Mouse (Mus musculus): ENCODE data around the gene Fbp1. TPM values are rescaled to one million over a fixed set of nuclear protein-coding genes. Genes with fewer than 3 reads are reported as not detected.
A peak's percentile ranks its signal among the peaks of the same experiment; 100 is the strongest.

Fbp1 gene
- polyA plus RNA-seq, 1 experiment from 2014 or later: 529 TPM

- H3K4me3 ChIP-seq (ENCODE audit: low read depth, low read length): no peak overlapping the region
- WGBS: 55% methylated on average over 9 of the region's 9 CpGs
- TF ChIP-seq CTCF (IDR thresholded peaks at IDR 0.05; ENCODE audit: low read depth): no peak
- H3K9me3 ChIP-seq (ENCODE audit: control insufficient read depth): no peaks in the 10 kb centered on the region
- no peaks in the 10 kb centered on the region for H3K4me1 ChIP-seq (replicated peaks; ENCODE audit: control insufficient read depth, insufficient read depth, low read length)
- H3K4me2 ChIP-seq (replicated peaks; ENCODE audit: low read depth): no peak overlapping the region
- no peaks in the 10 kb centered on the region for H3K36me3 ChIP-seq (ENCODE audit: control insufficient read depth, insufficient read depth)
- no peak overlapping the region for H3K27ac ChIP-seq (ENCODE audit: low read depth, low read length)
- H3K9ac ChIP-seq (ENCODE audit: low read depth, low read length): no peak overlapping the region
- ATAC-seq: peak; percentile 86
- no peaks in the 10 kb centered on the region for H3K27me3 ChIP-seq (replicated peaks; ENCODE audit: control insufficient read depth, insufficient read depth, low read length)
These were observed 5.2 kb upstream of the Fbp1 start for GRCm38 (mm10) chr13:62893044-62893842.

- 81% methylated on average over 2 of the region's 2 CpGs for WGBS
- Histone ChIP-seq H3K4me2 (replicated peaks; ENCODE audit: low read depth) (no peak overlapping the region), H3K27me3 (replicated peaks; ENCODE audit: control insufficient read depth, insufficient read depth, low read length) (no peaks in the 10 kb centered on the region), H3K9me3 (ENCODE audit: control insufficient read depth) (no peaks in the 10 kb centered on the region), H3K36me3 (ENCODE audit: control insufficient read depth, insufficient read depth) (no peaks in the 10 kb centered on the region), H3K27ac (ENCODE audit: low read depth, low read length) (no peak overlapping the region), H3K4me1 (replicated peaks; ENCODE audit: control insufficient read depth, insufficient read depth, low read length) (no peaks in the 10 kb centered on the region), H3K9ac (ENCODE audit: low read depth, low read length) (no peak overlapping the region), H3K4me3 (ENCODE audit: low read depth, low read length) (no peak overlapping the region)
- no peak for ATAC-seq
- no peak for TF ChIP-seq CTCF (IDR thresholded peaks at IDR 0.05; ENCODE audit: low read depth)
These were observed 1.2 kb upstream of the Fbp1 start for GRCm38 (mm10) chr13:62889311-62889710.

GRCm38 (mm10) chr13:62884536-62884935 lies 3.5 kb downstream of the Fbp1 start:
- Histone ChIP-seq H3K9me3 (ENCODE audit: control insufficient read depth) (no peaks in the 10 kb centered on the region), H3K4me3 (ENCODE audit: low read depth, low read length) (no peak overlapping the region), H3K27me3 (replicated peaks; ENCODE audit: control insufficient read depth, insufficient read depth, low read length) (no peaks in the 10 kb centered on the region), H3K9ac (ENCODE audit: low read depth, low read length) (no peak overlapping the region), H3K4me2 (replicated peaks; ENCODE audit: low read depth) (no peak overlapping the region), H3K27ac (ENCODE audit: low read depth, low read length) (no peak overlapping the region), H3K36me3 (ENCODE audit: control insufficient read depth, insufficient read depth) (no peaks in the 10 kb centered on the region), H3K4me1 (replicated peaks; ENCODE audit: control insufficient read depth, insufficient read depth, low read length) (no peaks in the 10 kb centered on the region)
- TF ChIP-seq CTCF (IDR thresholded peaks at IDR 0.05; ENCODE audit: low read depth): no peak
- ATAC-seq: no peak
- WGBS: 86% methylated on average over 3 of the region's 3 CpGs

- H3K4me1 ChIP-seq (replicated peaks; ENCODE audit: control insufficient read depth, insufficient read depth, low read length): no peaks in the 10 kb centered on the region
- peak overlapping the region; percentile 11; the same call in 1 of the 2 replicates for H3K27ac ChIP-seq (ENCODE audit: low read depth, low read length)
- 89% methylated on average over 9 of the region's 9 CpGs for WGBS
- no peaks in the 10 kb centered on the region for H3K27me3 ChIP-seq (replicated peaks; ENCODE audit: control insufficient read depth, insufficient read depth, low read length)
- no peaks in the 10 kb centered on the region for H3K9me3 ChIP-seq (ENCODE audit: control insufficient read depth)
- no peak for TF ChIP-seq CTCF (IDR thresholded peaks at IDR 0.05; ENCODE audit: low read depth)
- no peak overlapping the region for H3K4me3 ChIP-seq (ENCODE audit: low read depth, low read length)
- no peak for ATAC-seq
- H3K36me3 ChIP-seq (ENCODE audit: control insufficient read depth, insufficient read depth): no peaks in the 10 kb centered on the region
- no peak overlapping the region for H3K9ac ChIP-seq (ENCODE audit: low read depth, low read length)
- H3K4me2 ChIP-seq (replicated peaks; ENCODE audit: low read depth): no peak overlapping the region
These were observed 4.2 kb downstream of the Fbp1 start for GRCm38 (mm10) chr13:62883925-62884324.

- TF ChIP-seq CTCF (IDR thresholded peaks at IDR 0.05; ENCODE audit: low read depth): no peak
- ATAC-seq: peak; percentile 29
- Histone ChIP-seq H3K4me1 (replicated peaks; ENCODE audit: control insufficient read depth, insufficient read depth, low read length) (no peaks in the 10 kb centered on the region), H3K4me2 (replicated peaks; ENCODE audit: low read depth) (no peak overlapping the region), H3K36me3 (ENCODE audit: control insufficient read depth, insufficient read depth) (no peaks in the 10 kb centered on the region), H3K9me3 (ENCODE audit: control insufficient read depth) (no peaks in the 10 kb centered on the region), H3K9ac (ENCODE audit: low read depth, low read length) (no peak overlapping the region), H3K27ac (ENCODE audit: low read depth, low read length) (peak overlapping the region; percentile 46; the same call in 1 of the 2 replicates), H3K27me3 (replicated peaks; ENCODE audit: control insufficient read depth, insufficient read depth, low read length) (no peaks in the 10 kb centered on the region), H3K4me3 (ENCODE audit: low read depth, low read length) (no peak overlapping the region)
- WGBS: 44% methylated on average over 2 of the region's 2 CpGs
These were observed 4.6 kb downstream of the Fbp1 start for GRCm38 (mm10) chr13:62883436-62883835.

GRCm38 (mm10) chr13:62882856-62883255 lies 5.2 kb downstream of the Fbp1 start:
- TF ChIP-seq CTCF (IDR thresholded peaks at IDR 0.05; ENCODE audit: low read depth): no peak
- Histone ChIP-seq H3K27ac (ENCODE audit: low read depth, low read length) (peak overlapping the region; percentile 46; the same call in 1 of the 2 replicates), H3K4me3 (ENCODE audit: low read depth, low read length) (no peak overlapping the region), H3K36me3 (ENCODE audit: control insufficient read depth, insufficient read depth) (no peaks in the 10 kb centered on the region), H3K4me1 (replicated peaks; ENCODE audit: control insufficient read depth, insufficient read depth, low read length) (no peaks in the 10 kb centered on the region), H3K27me3 (replicated peaks; ENCODE audit: control insufficient read depth, insufficient read depth, low read length) (no peaks in the 10 kb centered on the region), H3K9me3 (ENCODE audit: control insufficient read depth) (no peaks in the 10 kb centered on the region), H3K9ac (ENCODE audit: low read depth, low read length) (no peak overlapping the region), H3K4me2 (replicated peaks; ENCODE audit: low read depth) (no peak overlapping the region)
- 71% methylated on average over 5 of the region's 5 CpGs for WGBS
- no peak for ATAC-seq

All from intestine, postnatal 0 days (tissue).